Mouse (Mus musculus) kidney, adult 8-10 months (tissue): Measurements from ENCODE around the gene Syt16.

ENCODE experiments used
- DNase-seq, 2 experiments: peaks; one replicate each; pipeline ENCODE4 v3.0.0; 2022

Gene Syt16

DNA sequence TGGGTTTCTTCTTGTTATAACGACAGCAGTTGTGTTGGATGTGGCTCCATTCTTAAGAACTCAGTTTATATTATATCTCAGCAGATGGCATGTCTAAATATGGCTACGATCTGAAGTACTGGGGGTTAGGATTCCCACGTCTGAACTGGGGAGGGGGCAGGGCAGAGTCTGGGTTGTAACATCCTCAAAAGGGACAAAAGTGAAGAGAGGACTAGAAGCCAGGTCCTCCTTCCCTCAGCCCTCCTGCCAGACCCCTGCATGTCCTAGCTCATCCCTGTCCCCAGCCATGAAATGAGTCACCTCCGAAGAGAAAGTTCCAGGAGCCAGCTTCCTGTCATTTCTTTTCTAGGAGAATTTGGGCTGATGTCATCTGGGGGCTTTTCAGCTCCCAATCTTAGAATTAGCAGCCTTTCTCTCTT lies 111.2 kb downstream of the Syt16 start:
- no peak for DNase-seq

GRCm38 (mm10) chr12:74109462-74110068 lies 112.1 kb downstream of the Syt16 start:
- no peak for DNase-seq

DNA sequence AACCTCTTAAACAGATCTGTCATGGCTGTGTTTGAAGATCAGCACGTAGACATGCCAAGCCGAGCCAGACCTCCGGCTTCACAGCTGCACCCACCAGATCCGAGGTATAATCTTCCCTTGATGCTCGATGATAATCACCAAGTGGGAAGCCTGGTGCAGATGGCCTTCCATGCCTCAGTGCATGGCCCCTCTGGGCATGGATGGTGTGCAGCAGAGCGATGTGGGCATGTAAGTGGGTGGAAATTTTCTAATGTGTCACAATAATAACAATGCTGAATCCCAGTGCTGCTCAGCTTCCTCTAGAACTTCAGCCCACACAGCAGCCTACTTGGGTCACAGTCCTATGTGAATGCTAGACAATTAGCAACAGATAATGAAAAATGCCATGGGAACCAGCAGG lies 119.4 kb downstream of the Syt16 start:
- no peak for DNase-seq

GRCm38 (mm10) chr12:74125796-74126195 lies 128.3 kb downstream of the Syt16 start:
- no peak for DNase-seq

GRCm38 (mm10) chr12:74128229-74128628 lies 130.8 kb downstream of the Syt16 start:
- no peak for DNase-seq

DNA sequence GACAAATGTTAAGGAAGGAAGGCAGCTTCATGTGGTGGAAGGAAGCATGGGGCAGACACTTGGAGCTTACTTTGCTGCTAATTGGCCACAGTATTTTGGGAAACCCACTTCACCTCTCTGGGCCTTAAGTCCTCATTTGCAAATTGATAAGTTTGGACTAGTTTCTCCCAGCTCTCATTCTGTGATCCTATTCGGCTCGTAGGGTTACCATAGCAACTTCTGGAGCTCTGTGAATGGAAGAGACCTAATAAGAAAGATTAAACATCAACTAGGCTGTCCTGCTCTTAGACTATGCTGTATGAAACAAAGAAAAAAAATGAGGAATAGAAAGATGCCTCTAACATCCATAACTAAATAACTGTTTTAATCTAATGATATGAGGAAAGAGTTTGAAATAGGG lies 134.3 kb downstream of the Syt16 start:
- no peak for DNase-seq

GRCm38 (mm10) chr12:74142147-74142546 lies 144.7 kb downstream of the Syt16 start:
- DNase-seq = no peak

DNA sequence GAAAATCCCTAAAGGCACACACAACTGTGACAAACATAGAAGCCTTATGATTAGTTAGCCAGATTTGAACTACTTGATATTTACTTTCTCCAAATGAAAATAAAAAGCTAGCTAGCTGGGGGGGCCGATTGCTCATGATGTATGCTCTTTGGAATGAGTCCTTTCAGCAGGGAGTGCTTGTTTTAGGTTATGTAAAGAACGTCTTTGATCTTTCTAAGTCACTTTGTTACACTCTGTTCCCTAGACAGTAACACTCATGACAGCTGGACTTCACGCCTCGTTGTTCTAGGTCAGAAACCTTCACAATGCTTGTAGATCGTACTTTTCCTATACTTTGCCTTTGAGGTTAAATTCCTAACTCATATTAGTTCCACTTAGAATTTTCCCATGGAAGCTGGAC lies 146.9 kb downstream of the Syt16 start:
- no peak for DNase-seq

GRCm38 (mm10) chr12:74160791-74161190 lies 163.3 kb downstream of the Syt16 start:
- DNase-seq = no peak

- no peak for DNase-seq
Observed at GRCm38 (mm10) chr12:74163080-74163479, 165.6 kb downstream of the Syt16 start.

- DNase-seq = no peak
Observed at GRCm38 (mm10) chr12:74171257-74171656, 173.8 kb downstream of the Syt16 start.

DNA sequence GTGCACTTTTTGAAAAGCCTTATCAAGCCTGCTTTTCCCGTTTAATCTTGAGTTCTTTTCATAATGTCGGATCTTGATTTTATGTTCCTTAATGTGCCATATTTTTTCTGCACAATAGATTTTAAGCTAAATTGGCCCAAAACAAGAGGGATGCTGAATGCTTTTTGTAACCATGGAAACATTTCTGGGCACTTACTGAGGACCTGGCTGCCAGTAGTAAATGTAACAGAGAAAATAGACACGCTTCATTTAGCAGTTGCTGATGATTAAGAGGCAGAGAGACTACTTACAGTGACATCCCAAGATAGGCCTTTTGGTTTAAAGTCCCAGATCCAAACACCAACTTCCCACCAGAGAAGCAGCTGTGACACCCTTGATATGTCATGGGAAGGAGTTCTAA lies 176.4 kb downstream of the Syt16 start:
- no peak for DNase-seq

GRCm38 (mm10) chr12:74184596-74184995 lies 187.1 kb downstream of the Syt16 start:
- no peak for DNase-seq

- DNase-seq = no peak
Observed at GRCm38 (mm10) chr12:74188243-74188785, 190.9 kb downstream of the Syt16 start.

- DNase-seq = no peak
Observed at GRCm38 (mm10) chr12:74188815-74189214, 191.4 kb downstream of the Syt16 start.

GRCm38 (mm10) chr12:74189840-74190239 lies 192.4 kb downstream of the Syt16 start:
- DNase-seq = no peak

GRCm38 (mm10) chr12:74190297-74190696 lies 192.8 kb downstream of the Syt16 start:
- DNase-seq = no peak

DNA sequence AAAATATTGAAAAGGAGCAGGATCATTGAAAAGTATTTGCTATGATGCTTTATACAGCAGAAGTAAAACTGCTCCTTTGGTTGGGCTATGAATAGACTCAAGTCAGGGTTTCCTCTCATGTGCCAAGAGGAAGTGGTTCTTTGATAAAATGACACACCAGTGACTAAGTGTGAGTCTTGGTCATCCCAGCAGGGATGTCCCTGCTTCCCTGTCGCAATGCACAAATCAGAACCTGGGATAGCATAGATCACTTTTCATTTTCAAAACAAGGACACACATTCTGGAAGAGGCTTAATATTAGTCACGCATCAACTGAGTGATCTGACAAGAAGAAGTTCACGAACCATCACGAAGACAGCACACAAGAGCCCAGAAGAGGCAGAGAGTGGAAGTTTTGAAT lies 195.1 kb downstream of the Syt16 start:
- DNase-seq = no peak

DNA sequence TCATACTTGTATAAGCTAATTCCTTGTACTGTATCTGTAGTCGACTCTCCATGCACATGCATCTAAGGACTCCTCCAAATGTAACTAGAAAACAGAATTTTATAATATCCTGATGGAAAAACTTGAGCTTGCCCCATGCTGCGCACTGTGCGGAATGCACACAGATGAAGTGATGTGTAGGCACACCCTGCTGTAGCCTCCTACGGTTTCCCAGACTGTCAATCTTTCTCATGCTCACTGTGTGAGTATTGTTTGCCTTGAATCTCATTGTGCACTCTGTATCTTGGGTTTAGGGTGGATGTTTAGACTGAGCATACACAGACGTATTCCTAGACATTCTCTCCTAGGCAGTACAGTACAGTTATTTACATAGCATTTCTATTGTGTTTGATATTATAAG lies 203.9 kb downstream of the Syt16 start:
- no peak for DNase-seq

GRCm38 (mm10) chr12:74202431-74203042 lies 205.1 kb downstream of the Syt16 start:
- DNase-seq = no peak

DNA sequence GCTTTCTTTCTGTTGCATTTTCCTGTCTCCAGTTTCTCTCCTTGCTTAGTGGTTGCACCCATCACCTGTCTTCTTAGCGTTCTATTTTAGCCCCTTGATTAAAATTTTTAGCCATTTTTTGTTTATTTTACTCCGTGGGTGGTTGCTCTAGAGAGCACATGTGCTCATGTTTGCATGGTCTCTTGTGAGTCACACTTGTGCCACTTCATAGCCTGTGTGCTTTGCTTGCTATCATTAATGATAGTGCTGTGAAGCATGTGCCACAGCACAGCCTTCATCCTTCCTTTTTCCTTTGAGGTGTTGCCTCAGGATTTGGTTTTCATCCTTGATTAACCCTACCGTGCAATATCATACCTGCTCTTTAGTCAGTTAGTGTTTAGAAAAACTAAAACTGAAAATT lies 214.7 kb downstream of the Syt16 start:
- DNase-seq = no peak

DNA sequence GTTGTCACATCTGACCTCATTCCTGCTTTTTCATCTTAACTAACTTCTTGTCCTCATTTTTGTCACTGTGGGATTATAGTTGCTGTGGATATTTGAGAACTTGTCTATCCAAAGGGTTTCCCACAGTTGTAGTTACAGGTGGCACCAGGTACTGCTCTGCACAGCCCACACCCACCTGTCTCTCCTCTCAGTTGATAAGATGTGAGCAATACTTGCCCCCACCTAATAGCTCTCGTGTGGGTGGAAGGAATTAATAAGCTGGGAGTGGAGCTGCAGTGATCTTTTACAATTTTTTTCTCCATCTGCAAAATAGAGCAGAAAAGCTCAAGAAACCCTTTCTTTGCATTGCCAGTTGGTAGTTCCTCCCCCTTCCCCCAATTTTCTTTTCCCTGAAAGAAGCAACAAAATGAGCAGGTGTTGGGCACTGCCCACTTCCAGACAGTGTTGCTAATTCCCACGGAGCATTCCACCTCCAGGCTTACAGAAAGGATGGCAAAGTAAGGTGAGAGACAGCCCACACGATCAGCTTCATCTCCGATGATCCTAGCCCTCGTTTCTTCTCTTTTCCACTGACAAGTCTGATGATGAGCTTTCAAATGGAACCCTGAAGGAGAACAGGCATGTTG lies 218.8 kb downstream of the Syt16 start:
- no peak for DNase-seq

GRCm38 (mm10) chr12:74219909-74220308 lies 222.4 kb downstream of the Syt16 start:
- DNase-seq = no peak

DNA sequence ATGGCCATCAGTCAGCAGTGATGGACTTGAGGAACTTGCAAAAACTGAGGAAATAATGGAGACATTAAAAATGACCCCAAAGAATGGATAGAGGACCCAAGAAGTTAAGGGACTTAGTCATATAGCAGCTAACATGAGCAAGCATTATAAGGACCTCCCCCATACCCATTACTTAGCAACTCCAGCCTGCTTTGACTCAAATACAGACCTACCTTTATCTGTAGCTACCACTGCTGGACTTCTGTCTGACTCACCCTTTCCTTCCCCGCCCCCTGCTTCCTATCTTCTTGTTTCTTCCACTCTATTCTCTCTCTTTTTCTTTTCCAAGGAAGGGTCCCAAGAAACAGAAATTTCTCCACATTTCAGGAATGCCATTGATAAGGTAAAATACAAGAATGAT lies 223.2 kb downstream of the Syt16 start:
- no peak for DNase-seq
